Mouse (Mus musculus) inflammation-experienced regulatory T-cells, adult 6 months (primary cell): ENCODE data around the gene Cetn2. TPM values are rescaled to one million over a fixed set of nuclear protein-coding genes. Genes with fewer than 3 reads are reported as not detected.

ENCODE experiments used
- ATAC-seq: one replicate; pipeline ENCODE4 v1.8.0; 2017
- polyA plus RNA-seq, 3 experiments: library from polyadenylated mRNA; unstranded; fragments of 100-300 nt; shearing (Covaris generic); gene quantifications; one replicate each; pipeline ENCODE4 v1.2.1; 2017

Gene Cetn2
- 100 to 1,000 TPM; 141 to 162 (median 151) TPM for polyA plus RNA-seq

DNA sequence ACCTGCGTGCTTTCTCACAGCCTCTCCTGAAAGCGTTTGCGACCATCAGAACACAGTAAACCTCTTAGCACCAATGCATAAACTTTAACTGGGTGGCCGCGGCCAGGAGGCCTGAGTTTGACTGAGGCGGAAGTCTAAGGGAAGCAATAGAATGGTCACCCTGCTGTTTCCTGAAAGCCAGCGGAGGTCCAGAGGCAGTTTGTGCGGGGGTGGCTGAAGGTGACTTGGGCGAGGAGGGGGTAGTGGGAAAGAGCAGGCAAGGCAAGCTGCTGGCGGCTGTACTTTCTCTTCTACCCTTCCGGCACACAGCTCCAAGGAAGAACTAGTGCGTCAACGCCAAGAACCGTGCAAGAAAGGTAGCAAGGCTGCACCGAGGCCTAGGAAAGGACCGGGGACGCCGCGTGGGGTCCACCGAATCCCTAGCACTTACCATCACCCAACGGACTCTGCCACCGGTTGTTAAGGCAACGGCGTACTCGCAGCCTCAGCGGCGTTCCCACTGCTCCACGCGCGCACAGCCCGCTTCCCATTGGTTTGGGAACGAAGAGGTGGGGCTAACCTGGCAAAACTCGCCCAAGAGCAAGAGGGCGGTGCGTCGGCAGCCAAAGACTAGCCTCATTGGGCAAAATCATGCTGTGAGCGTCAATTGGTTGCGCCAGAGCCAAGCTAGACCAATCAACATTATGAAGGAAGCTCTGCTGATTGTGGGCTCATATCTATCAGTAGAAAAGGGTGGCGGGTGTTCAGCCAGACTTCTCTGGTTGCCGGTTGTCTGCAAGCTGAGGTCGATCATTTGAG, at the start of gene Cetn2, which contains the start of gene Nsdhl:
Gene Cetn2, minus strand, starts transcription at position 528 of the 798 bp plus-strand sequence.
Gene Nsdhl, plus strand, starts transcription at position 674 of the 798 bp plus-strand sequence.
- peak; percentile 98 for ATAC-seq

DNA sequence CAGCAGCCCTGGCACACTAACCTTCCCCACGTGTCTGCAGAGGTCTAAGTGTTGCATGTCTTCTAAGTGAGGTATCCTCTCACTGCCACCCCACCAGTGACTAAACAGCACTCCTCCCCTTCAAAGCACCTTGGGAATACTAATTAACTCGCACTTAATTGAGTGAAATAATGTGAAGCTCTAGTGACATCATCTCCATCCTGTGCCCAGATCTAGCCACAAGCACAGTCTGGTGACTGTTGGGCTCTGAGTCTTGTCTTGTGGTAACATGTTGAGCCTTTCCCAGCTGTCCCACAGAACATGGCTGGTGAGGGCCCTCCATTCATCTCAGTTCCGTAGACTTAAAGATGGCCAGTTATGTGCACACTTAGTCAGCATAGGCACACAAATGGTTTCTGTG, 44.5 kb upstream of the Cetn2 start:
- no peak for ATAC-seq

DNA sequence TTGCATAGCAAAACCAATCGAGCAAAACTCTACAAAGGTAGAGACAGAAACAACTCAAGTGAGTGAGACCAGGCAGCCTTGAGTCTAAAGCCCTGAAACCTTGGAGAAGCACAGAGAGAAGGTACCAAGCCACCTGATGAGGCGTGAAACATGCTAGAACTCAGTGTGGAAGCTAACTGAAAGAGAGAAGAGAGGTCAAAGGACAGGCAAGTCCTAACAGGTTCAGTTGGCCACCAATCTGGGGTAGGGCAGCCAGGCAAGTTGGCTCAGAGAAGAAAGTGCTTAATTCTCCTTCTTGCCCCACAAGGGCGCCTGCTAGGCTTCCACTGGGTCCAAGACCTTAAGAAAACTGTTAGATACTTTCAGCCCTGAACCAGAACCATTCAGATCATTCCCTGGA, 43.3 kb upstream of the Cetn2 start:
- ATAC-seq: no peak

DNA sequence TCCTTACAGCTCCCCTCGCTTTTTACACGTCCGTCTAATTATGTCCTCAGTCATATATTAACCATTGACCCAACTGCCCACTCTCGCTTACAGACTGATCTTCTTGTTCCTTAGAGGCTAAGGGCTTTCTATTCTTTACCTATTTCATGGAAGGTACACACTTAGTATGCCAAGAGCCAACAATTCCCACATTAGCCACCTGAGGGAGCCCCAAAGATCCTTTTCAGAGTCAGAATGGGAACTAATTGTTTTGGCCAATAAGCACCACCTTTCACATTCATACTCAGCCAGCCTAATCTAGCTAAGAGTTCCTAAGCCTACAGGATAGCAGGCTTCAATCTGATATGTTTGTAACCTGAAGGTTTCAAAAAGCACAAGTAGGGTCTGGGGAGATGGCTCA, 42.2 kb upstream of the Cetn2 start:
- no peak for ATAC-seq

DNA sequence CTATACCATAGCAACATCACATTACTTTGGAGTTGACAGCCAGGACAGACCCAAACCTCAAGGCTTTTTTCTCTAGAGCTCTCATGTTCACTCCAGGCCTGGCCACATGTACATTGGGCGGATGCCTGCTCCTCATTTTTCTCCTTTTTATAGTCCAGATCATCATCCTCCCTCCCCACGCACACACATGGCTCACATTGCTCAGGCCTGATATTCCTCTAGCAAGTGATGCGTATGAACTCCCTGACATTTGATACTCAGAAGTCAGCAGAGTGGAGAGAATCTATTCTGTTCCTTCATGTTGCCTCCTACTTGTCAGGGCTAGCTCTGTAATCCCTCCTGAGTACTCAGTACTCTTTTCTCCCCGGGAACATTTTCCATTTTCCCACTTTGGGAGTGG, 38.3 kb upstream of the Cetn2 start:
- ATAC-seq: no peak

DNA sequence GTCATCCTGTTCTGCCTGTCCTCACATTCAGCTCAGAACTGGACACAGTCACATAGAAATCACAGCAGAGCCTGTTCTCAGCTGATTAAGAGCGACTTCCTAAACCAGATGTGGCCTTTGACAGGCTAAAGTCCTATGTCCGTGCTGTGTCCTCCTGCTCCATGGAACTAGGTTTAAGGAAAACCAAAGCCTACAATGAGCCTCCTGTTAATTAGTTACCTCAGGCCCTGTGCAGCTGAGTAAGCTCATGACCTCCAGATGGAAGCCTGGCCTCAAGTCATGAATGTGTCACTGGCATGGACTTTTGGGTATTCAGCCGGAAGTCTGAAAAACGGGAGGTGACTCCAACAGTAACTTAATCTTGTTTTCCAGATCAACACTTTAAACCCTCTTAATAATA, 35.3 kb upstream of the Cetn2 start:
- ATAC-seq: no peak

DNA sequence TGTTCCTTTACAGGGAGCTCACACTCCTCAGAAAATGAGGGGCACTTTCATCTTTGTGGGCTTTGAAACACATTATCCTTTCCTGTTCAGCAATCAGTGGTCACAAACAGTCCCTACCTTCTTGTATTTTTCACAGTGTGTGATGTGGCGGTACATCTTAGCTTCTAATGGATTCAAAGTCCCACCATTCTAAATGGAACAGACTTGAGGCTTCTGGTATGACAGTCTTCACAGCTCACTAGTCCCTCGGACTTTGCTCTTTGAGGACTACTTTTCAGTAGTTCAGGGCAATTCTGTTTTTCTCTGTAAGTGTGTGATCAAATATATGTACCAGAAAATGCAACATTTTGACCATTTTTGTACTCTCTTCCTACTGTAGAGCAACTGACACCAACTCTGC, 3.2 kb upstream of the Cetn2 start:
- ATAC-seq: no peak

DNA sequence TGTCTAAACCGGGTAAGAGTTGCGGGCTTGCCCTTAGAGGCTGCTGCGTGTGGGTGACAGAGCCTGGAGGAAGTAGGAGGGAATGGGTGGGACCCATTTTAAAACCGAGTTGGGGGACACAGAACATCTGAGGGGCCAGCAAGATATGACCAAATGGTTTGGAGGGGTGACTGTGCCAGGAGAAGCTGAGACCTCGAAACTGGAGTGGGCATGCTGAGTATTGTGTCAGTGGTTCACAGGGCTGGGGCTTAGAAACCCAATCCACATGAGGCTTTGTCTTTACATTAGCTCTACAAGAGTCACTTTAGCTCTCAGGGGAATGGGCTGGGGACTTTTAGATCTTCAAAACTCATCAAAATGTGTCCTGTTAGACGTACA, 460 bp upstream of the Cetn2 start:
- ATAC-seq: no peak

DNA sequence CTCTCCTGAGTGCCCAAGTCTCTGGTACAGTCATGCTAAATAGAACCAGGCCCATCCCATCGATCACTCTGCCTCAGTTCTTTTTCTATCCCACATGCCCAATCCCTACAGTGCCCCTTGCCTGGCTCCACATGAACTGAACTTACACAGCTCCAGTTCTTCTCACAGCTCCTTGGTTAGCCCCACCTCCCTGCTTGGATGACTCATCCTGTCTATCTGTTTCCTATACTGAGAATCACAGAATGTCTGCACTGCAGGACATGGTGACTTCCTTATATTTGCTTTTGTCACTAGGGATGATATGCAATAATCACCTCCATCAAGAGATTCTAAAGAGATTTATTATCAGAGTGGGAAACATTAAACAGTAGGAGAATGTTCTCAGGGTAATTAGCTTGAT, 6.6 kb downstream of the Cetn2 start:
- no peak for ATAC-seq

DNA sequence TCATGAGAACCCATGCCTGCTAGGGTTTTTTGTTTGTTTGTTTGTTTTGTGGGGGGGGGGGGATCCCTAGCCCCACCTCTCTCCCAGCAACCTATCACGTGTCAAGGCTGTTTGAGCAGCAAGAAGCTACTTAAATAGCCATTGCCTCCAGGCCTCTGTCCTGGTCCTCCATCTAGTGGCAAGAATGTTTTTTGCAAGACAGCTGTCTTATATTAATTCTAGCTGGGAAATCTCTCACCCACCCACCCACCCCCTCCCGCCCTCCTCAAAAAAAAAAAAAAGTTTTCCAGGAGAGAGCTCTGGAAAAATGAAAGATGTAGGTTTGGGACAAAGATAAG, 9.8 kb downstream of the Cetn2 start:
- ATAC-seq: no peak

DNA sequence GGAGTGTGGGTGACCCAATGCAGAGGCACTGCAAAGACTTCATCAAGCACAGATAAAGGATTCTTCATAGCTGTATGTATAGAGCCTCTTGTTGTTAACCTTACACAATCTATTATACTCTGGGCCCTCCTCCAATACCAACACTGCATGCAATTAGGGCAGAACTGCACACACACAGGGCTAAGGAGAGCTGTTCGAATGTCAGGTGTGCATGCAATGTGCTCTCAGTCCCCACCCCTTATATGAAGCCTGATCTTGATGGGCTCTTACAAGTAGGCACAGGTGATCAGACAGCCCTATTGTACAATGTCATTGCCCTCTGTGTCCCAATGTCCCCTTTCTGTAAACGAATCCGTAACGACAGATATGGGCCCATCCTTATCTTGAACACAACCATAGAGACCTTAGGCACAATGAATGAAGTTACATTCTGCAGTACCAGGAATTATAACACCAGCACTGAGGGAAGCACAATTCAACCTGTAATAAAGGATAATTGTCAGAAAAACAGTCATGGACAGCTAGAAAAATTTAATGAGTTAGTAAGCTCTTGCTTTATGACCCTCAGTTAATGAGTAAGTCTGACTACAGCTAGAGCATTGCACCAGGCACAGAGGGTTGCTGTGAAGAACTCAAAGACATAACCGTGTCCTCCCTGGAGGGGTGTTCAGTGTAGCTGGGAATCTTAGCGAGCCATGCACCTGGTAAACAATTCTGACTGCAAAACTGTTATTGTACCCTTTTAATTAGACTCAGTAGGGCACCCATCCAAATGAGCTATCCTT, 10.4 kb downstream of the Cetn2 start:
- ATAC-seq: no peak

DNA sequence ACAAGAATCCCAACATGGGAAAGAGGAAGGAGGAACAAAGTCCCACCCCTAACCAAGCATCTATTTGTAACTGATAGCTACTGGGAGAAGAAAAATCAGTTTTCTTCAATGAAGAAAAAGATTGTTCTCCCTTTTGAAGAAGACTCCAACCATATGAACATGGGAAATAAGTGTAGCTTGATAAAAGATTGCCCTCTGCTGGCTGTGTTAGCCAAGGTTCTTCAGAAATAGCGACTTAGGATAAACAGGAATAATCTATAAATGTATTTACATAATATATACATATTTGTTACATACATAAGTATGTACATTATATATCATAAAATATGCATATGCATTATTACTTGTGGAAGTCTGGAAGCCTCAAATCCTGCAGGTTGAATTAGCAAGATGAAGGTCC, 15.7 kb downstream of the Cetn2 start:
- no peak for ATAC-seq

DNA sequence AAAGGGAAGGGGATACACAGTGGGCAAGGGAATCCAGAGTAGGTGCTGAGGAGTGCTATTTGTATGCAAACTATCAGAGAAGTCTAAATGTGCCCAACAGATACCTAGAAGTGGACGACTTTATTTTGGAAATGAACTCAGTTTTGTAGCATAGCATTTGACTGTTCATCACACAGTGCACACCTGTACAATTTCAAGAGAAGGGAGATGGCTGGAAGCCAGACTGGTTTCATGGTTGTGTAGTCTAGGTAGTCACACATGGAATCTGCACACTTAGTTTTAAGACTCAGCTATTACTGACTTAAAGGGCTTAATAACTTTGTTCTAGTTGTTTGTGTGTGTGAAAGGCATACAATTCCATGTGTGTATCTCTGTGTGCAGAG, 22.2 kb downstream of the Cetn2 start:
- no peak for ATAC-seq

DNA sequence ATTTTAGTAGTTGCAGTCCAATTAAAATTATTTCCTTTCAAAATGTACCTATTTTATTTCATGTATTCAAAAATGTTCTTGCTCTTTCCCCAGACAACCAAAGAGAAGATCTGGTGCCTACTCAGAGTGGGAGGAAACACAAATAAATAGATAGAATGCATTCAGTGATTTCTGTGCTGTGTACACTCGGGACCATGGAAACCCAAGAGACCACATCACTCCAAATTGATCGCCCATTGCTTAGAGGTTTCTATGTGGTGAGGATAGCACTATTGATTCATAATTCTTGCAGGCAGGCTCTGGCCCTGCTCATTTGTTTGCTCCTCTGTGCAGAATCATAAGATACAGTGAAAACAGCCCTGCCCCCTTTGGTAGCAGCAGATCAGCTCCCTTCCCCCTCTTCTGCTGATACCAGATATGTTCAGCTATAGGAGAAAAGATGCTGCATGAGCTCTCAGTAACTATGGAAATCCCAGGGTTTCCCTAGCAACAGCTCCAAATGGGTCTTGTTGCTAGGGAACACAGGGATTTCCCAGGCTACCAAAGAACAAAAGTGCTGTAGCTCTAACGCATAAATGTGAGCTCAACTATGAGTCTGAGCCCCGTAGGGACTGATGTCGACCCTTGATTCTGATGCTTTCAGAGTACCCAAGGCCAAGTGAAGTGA, 22.7 kb downstream of the Cetn2 start:
- ATAC-seq: no peak

Other genes with a start within 250 kb of the Cetn2 start
- not detected for gene Gabrq, start 93.2 kb downstream of the Cetn2 start, polyA plus RNA-seq
- 10 to 100 TPM; 22.2 to 33.4 (median 27.8) TPM for gene Nsdhl, start 146 bp upstream of the Cetn2 start, polyA plus RNA-seq
- not detected for gene Zfp185, start 68.9 kb upstream of the Cetn2 start, polyA plus RNA-seq
- not detected for gene Pnma5, start 118.7 kb upstream of the Cetn2 start, polyA plus RNA-seq
- not detected for gene Pnma3, start 146.4 kb upstream of the Cetn2 start, polyA plus RNA-seq
- 100 to 1,000 TPM; 107 to 143 (median 134) TPM for gene Xlr4a, start 164.1 kb upstream of the Cetn2 start, polyA plus RNA-seq
- 1 to 10 TPM in 1 of 3 experiments, under 1 TPM in 1, not detected in 1; 0.46 to 2.5 TPM for gene Xlr3a, start 178.7 kb upstream of the Cetn2 start, polyA plus RNA-seq
- gene Gm14685, start 198.6 kb upstream of the Cetn2 start, polyA plus RNA-seq: not detected
- gene Xlr5b, start 230.4 kb upstream of the Cetn2 start, polyA plus RNA-seq: not detected
- gene DXBay18, start 231.0 kb upstream of the Cetn2 start, polyA plus RNA-seq: not detected